In the genomic region with DNA sequence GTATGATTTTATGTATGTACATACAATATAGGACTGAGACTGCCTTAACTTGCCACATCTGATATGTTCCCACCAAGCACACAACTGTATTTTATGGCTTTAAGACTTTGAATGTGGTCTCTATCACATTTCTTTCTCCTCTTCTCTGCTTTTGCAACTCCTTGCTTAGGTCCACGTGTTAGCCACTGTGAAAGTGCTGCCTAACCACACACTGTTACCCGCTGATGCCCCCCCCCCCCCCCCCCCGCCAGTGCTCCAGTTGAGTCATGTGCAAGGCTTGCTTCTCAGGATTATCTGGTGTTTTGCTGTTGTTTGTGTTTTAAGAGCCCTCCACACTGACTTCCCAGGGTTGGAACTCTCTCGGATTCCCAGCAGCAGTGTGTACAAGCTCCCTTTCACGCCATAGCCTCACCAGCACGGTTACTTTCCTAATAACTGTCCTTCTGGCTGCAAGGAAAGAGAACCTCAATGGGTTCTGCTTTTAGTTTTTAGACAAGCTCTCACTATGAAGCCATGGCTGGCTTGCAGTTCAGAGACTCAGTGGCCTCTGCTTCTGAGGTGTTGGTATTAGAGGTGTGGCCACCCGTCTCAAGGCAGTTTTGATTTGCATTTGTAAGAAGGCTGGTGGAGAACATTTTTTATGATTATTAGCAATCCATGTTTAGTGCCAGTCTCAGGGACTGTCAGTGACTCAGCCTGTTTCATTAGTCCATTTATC, we compare ENCODE assay signal across 15 mouse cellular contexts.
"Had no signal": no experiment of that assay in that cellular context is flagged by ENCODE, and none has a peak within 500 bp of the region (broad histone marks: within the 10 kb centered on the region; RNA-seq: fewer than 3 reads in every experiment).

No protein-coding gene starts in this region.

- H3K9ac ChIP-seq: limb, embryonic 12.5 days; liver, embryonic 13.5 days; liver, postnatal 0 days; lung, embryonic 15.5 days; midbrain, embryonic 12.5 days had no signal

- H3K9me3 ChIP-seq: limb, embryonic 12.5 days; liver, embryonic 13.5 days; lung, embryonic 15.5 days; midbrain, embryonic 12.5 days had no signal

- ATAC-seq: liver, postnatal 0 days; midbrain, embryonic 16.5 days had no signal

- DNase-seq: kidney, postnatal 10 days; kidney, postnatal 4 days; liver; liver, embryonic 13.5 days; liver, postnatal 0 days; lung, postnatal 14 days; right cerebral cortex, postnatal 25 days; thymus, postnatal 4 days had no signal

- H3K4me1 ChIP-seq: limb, embryonic 12.5 days; liver, embryonic 13.5 days; lung, embryonic 15.5 days; midbrain, embryonic 12.5 days had no signal

- H3K27me3 ChIP-seq: limb, embryonic 12.5 days; liver, embryonic 13.5 days; lung, embryonic 15.5 days; midbrain, embryonic 12.5 days had no signal

- H3K4me3 ChIP-seq: layer of hippocampus, adult 2 months; limb, embryonic 12.5 days; liver, embryonic 13.5 days; lung, embryonic 15.5 days; midbrain, embryonic 12.5 days had no signal

- H3K4me2 ChIP-seq: limb, embryonic 12.5 days; liver, embryonic 13.5 days; lung, embryonic 15.5 days; midbrain, embryonic 12.5 days had no signal

- H3K27ac ChIP-seq: layer of hippocampus, adult 2 months; limb, embryonic 12.5 days; liver, embryonic 13.5 days; lung, embryonic 15.5 days; macrophage; midbrain, embryonic 12.5 days; stomach, postnatal 0 days had no signal
